Mouse (Mus musculus) frontal cortex, postnatal 25 days (tissue): Measurements from ENCODE around the gene Cit.

Experiments
- DNase-seq, 2 experiments: peaks; one replicate each; pipeline ENCODE4 v3.0.0; 2022; ENCODE audit warnings: low spot score in 2 of 2

Gene Cit

GRCm38 (mm10) chr5:115909106-115909505 lies 64.0 kb downstream of the Cit start:
- no peak for DNase-seq

DNA sequence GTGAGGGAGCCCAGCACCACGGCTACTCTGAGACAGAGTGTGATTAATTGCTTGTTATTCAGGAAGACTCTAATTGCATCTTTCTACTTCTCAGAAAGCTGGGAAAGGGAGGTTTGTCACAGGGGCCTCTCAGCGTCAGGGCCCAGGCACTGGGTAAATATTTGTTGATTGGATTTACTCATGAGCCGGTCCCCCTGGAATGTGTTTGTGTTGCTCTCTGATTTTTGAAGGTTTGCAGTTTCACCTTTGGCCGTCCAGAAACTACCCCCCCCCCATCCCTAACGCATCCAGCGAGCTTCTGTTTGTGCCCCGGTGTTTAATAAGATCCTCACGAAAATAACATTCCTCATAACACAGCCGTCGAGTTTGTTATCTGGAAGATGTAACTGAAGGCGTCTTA lies 65.4 kb downstream of the Cit start:
- no peak for DNase-seq

DNA sequence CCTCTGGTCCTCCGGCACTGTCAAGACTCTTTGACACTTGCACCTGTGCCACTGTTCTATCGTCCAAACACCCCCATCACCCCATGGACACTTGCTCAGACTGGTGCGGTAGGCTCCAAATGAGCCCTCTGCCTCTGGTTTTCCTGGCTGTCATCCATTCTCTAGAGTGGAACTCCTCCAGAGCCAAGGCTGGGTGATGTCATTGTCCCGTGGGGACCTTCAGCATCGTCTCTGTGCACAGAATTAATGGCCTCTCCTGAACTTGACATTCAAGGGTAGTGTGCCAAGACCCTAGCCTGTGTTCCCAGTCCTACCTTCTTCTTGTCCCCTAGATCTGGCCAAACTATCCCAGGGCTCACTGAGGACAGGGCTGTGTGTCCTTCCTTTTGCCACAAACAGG lies 70.4 kb downstream of the Cit start:
- DNase-seq = no peak

DNA sequence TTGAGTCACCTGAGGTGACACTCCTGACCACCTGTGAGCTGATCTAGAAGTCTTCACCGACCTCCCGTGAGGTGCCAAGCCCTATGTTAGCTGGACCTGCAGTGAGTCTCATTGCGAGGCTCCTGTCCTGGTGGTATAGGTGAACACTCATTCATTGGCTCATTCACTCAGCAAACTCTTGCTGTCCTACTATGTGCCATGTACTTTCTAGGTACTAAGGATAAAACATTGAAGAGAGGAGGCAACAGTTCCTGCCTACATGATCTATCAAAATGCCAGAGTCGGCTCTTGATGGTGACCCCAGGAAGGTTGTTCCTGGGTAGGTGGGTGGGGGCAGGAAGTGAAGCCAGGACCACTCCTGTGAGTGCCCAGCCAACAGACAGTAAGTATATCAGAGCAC lies 72.9 kb downstream of the Cit start:
- no peak for DNase-seq

GRCm38 (mm10) chr5:115918597-115919351 lies 73.7 kb downstream of the Cit start:
- DNase-seq = no peak

- no peak for DNase-seq
Observed at GRCm38 (mm10) chr5:115921990-115922389, 76.9 kb downstream of the Cit start.

DNA sequence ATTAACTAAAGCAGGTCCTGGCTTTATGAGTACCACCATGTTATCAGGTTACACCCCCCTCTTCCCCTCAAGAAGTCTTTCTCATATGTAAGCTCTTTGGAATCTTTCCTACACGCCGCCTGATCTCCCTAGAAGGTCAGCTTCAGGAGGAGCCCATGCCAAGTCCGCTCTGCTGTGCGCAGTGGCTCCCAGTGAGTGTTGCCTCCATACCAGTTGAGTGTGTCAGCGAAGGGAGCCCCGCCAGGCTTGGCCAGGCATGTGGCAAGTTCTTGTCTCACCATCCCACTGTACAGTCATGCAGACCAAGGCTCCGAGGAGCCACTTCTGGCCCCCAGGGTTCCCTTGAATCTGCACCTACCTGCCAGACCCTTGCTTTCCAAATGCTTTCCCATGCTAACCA lies 79.9 kb downstream of the Cit start:
- DNase-seq = no peak

- no peak for DNase-seq
Observed at GRCm38 (mm10) chr5:115928786-115929507, 83.9 kb downstream of the Cit start.

DNA sequence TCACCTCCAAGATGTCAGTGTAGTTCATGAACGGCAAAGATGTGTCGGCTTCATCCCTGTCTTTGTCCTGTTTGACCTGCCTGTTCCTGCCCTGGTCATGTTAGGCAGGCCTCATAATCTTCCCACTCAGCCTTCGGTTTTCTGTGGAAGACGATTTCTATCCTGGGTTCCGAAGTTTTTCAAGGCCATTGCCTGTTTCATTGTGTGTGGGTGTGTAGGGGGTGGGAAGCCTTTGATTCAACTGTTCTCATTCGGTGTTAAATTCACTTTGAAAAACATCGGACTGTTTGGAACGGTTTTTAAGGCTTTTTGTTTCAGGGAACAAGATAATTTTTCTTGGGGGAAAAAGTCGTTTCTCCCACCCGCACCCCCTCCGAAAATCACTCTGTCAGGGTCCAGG lies 87.2 kb downstream of the Cit start:
- no peak for DNase-seq

GRCm38 (mm10) chr5:115936851-115937250 lies 91.8 kb downstream of the Cit start:
- DNase-seq = no peak

DNA sequence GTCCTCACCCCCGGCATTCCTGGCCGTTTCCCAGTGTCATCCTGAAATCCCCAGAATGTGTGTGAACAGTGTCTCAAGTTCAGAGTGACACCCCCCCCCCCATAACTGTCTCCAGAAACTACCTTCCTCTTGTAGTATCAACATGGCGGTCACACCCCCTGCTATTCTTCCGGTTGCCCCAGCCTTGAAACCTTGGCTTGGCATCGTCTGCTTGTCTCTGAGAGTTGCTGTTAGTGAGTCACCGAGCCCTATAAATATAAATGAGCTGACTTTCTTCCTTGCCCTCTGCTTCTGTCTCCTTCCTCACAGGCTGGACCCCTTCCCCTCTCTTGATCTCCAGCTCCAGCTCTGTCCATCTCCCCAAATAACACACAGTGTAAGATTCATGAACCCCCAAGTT lies 92.5 kb downstream of the Cit start:
- DNase-seq = no peak

- no peak for DNase-seq
Observed at GRCm38 (mm10) chr5:115938999-115939398, 93.9 kb downstream of the Cit start.

- no peak for DNase-seq
Observed at GRCm38 (mm10) chr5:115942389-115942788, 97.3 kb downstream of the Cit start.

DNA sequence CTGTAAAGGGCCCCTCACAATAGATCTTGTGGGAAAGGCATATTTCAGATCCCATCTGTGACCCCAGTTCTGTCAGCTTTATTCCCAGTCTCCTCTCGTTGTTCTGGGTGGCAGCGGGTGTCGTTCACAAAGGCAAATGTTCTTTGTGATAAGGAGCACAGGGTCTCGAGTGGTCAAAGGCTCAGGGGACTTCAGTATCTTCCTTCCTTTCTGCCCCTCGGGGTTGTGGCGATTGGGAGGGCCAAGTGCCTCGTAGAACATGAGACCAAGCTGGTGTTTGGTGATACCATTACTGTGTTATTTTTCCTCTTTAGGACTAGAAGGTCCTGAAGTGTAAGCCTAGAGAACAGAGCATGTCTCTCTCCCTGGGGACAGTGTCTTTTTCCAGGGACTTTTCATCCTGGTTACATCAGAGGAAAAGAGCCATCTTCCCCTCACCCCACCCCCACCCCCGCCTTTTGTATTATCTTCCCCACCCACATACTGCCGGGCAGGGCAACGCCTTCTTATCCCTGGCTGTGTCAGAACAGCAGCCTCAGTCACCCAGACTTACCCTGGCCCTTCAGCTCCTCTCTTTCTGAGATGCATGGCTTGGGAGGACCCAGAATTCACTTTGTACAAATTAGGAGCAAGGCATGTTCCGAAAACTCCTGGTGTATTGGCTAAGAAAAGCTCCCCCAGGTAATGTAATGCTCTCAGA lies 99.9 kb downstream of the Cit start:
- no peak for DNase-seq

GRCm38 (mm10) chr5:115947622-115948353 lies 102.7 kb downstream of the Cit start:
- no peak for DNase-seq

DNA sequence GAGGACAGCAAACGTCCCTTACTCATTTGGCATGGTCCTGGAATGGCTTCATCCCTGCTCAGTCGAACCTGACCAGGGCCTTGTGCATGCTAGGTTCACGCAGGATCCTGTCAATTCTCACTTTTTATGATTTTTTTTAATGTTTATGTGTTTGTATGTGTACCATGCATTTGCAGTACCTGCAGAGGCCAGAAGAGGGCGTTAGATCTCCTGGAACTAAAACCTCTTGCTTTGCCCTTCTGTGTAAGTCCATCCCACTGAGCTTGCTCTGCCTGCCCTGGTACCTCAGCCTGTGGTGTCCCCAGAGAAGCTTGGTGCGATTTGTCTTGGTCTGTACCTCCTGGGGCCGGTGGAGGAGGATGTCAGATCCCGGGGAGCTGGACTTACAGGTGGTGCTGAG lies 105.9 kb downstream of the Cit start:
- no peak for DNase-seq

- DNase-seq = no peak
Observed at GRCm38 (mm10) chr5:115953173-115953572, 108.1 kb downstream of the Cit start.

GRCm38 (mm10) chr5:115954084-115954483 lies 109.0 kb downstream of the Cit start:
- DNase-seq = no peak

DNA sequence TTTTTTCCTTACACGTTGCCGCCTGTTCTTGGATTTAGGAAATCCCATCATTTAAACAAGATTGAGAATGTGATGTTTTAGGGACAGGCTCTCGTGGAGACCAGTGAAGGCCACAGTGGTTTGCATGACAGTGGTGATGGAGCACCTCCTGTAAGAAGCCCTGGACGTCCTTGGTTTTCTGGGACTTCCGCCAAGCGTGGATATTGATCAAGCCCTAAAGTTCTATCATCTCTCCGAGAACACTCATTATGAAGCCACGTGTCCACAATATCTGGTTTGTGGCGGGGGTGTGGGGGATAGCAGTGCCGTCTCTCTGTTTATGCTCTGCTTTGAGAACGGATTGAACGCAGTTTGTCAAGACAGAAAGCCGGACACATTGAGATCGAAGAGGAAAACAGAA lies 109.5 kb downstream of the Cit start:
- no peak for DNase-seq

DNA sequence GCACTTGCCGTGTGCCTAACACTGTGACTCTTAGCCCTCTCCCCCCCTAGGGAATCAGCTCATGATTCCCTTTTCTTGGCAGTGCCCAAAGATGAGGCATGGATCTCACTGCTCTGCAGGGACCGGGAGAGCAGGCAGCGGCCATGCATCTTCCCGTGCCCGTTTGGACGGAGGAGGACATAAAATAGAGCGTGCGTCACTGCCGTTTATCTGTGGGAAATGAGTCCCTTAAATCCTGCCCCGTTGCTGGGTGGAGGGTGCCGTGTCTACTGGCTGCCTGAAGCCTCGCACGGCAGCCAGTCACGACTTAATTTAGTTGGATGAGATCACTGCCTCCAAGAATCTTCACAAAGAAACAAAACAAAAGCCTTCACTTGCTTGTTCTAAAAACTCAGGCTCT lies 110.1 kb downstream of the Cit start:
- no peak for DNase-seq

DNA sequence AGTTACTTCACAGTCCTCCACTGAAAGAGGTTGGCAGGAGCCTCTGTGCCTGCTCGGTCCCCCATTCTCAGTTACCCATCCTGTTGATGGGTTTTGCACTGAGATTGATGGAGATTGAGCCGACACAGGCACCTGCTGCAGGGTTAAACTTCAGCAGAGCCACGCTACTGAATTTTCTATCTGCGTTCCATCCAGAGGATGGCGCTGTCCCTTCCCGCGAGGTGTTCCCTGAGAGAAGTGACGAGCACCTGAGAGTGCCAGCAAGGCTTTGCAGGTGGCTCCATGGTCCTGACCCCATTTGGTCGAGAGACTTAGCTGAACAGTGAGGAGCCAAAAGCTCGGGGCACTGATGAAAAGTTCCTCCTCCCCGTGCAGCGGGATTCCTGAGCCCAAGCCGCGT lies 111.0 kb downstream of the Cit start:
- no peak for DNase-seq

DNA sequence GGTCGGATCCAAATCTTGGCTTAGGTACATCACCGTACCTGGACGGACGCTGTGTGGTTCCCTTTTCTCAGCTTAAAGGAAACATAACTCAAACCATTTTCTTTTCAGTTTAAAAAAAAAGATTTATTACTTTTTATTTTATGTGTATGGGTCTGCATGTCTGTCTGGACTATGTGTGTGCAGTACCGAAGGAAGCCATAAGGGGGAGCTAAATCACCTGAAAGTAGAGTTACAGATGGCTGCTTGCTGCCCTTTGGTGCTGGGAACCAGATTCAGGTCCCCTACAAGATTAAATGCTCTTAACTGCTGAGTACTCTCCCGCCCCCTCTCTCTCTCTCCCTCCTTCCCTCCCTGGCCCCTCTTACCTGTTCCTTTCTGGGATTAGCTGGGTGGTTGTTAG lies 112.1 kb downstream of the Cit start:
- DNase-seq = no peak
